Mouse (Mus musculus) embryonic fibroblast, embryonic 13.5 days (primary cell): ENCODE measurements around the gene 9930111J21Rik1.
"Not testable (repeated sequence)": the region's sequence is repeated elsewhere in the genome, so short reads cannot be mapped to it uniquely, and the experiment has no call there.

Experiments
- CTCF ChIP-seq: IDR thresholded peaks from 2 replicates; pipeline ENCODE4 v1.5.1; 2011; ENCODE audit warnings: mild to moderate bottlenecking, control low read depth, low read length, moderate library complexity, borderline replicate concordance; ENCODE audit not compliant: insufficient read depth
- POLR2A ChIP-seq: IDR thresholded peaks from 2 replicates; pipeline ENCODE4 v1.6.1; 2011; ENCODE audit warnings: low read depth, mild to moderate bottlenecking, control low read depth, low read length, moderate library complexity

GRCm38 (mm10) chr11:48974686-48975085 is 4.5 kb downstream of the 9930111J21Rik1 start:
- TF ChIP-seq CTCF, POLR2A: not testable (repeated sequence)
